Mouse (Mus musculus) 416B (cell line): ENCODE results near the gene Zc3h10.
"Not testable (repeated sequence)": the region's sequence is repeated elsewhere in the genome, so short reads cannot be mapped to it uniquely, and the experiment has no call there.

ENCODE experiments used
- DNase-seq: peaks from one replicate; pipeline ENCODE4 v3.0.0; 2011; ENCODE audit warnings: low read depth

Gene Zc3h10

GRCm38 (mm10) chr10:128524732-128525662 is 22.6 kb downstream of the Zc3h10 start:
- peak; percentile 84 for DNase-seq

DNA sequence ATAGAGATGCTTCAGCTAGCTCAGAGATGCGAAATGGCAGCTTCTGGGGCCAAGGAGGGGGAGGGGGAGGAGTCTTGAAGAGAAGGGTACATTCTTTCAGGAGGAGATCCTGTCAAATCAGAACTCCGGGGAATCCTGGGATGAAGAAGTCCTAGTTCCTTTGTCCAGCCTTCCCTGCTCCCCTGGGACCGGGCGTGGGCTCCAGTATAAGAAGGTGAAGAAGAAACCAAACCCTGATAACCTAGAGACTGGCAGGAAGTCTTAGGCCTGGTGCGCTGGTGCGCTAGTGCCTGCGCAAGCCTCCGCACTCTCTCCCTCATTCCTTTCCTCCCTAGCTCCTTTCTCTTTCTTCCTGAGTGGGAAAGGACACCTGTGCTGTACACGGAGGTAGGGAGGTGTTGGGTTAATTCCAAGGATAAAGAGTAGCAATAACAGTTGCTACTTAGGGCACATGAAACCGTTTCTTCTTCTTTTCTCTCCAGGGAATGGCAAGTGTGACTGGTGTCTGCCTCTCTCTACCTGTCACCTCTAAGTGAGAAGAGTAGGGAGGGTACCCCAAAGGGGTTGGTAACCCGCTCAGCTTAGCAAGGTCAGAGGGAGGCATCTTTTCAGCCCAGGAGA is 23.4 kb downstream of the Zc3h10 start:
- DNase-seq, result no peak

- DNase-seq, result no peak
Observed at GRCm38 (mm10) chr10:128522351-128522750, 25.2 kb downstream of the Zc3h10 start.

DNA sequence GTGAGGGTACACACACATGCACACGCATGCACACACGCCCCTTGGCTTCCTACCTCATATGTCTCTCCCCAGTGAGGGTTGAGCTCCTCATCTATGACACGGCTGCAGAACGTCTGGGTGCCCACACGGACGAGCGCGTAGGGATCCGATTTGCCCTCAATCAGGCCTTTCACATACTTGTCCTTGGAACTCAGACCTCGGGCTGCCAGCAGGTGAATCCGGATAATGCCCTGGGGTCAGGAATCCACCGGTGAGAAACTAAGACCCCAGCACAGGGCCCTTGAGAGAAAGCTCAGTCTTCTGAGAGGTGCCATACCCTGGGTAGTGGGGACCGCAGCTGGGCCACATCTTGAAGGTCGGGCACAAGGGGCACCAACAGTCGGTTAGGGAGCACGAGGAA is 27.0 kb downstream of the Zc3h10 start:
- no peak for DNase-seq

DNA sequence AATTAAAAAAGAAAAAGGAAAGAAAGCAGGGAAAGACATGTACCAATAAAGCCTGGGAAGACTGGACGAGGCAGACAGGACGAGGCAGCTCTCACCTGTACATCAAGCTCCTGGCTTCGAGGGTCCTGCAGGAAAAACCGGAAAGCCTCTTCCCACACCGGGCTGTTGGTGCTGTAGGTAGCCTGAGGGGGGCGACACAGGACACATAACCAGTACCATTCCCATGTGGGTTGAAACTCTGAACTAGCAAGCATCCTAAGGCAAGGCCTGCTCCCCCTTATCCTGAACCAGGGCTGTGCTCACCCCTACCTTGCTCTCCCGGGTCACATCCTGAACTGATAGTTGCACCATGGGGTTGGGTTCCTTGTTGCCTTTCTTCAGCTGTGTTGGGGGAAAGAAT is 28.7 kb downstream of the Zc3h10 start:
- DNase-seq, result peak; percentile 66

DNA sequence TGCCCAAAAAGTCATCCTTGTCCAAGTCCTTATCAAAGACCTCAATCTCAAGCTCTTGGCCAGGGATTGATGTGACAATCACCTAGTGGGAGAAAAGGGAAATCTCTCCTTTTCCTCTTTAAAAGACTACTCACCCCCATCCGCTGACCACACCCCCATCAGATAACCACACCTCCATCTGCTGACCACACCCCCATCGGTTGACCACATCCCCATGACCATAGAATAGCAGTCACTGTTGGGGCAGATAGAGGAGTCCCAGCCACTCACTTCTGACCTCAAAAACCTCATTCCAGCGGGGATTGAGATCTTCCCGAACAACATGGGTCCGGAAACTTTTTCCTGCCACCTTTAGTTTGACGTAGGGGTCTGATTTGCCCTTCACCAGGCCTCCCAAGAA is 30.9 kb downstream of the Zc3h10 start:
- peak; percentile 94 for DNase-seq

- DNase-seq, result no peak
Observed at GRCm38 (mm10) chr10:128516029-128516428, 31.5 kb downstream of the Zc3h10 start.

GRCm38 (mm10) chr10:128515044-128515443 is 32.5 kb downstream of the Zc3h10 start:
- no peak for DNase-seq

GRCm38 (mm10) chr10:128511761-128512160 is 35.8 kb downstream of the Zc3h10 start:
- DNase-seq, result no peak

- DNase-seq, result no peak
Observed at GRCm38 (mm10) chr10:128511189-128511588, 36.4 kb downstream of the Zc3h10 start.

DNA sequence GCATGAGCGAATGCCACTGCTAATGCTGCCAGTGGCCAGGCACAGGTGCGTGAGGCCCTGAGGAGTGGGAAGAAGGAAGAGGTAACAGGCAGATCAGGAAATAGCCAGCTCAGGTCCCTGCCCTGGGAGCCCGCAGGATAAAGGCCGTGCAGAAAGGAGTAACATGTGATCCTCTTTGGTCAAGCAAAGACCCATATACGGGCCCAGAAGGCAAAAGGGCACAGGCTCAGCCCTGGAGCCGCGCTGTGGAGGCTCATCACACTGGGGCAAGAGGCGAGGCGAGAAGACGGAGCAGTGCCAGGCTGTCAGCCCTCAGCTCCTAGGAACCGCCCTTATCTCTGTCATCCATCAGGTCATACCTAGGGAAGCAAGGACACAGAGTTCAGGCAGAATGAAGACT is 37.3 kb downstream of the Zc3h10 start:
- DNase-seq, result no peak

GRCm38 (mm10) chr10:128509831-128510230 is 37.7 kb downstream of the Zc3h10 start:
- DNase-seq, result no peak

GRCm38 (mm10) chr10:128509203-128509602 is 38.4 kb downstream of the Zc3h10 start:
- no peak for DNase-seq

DNA sequence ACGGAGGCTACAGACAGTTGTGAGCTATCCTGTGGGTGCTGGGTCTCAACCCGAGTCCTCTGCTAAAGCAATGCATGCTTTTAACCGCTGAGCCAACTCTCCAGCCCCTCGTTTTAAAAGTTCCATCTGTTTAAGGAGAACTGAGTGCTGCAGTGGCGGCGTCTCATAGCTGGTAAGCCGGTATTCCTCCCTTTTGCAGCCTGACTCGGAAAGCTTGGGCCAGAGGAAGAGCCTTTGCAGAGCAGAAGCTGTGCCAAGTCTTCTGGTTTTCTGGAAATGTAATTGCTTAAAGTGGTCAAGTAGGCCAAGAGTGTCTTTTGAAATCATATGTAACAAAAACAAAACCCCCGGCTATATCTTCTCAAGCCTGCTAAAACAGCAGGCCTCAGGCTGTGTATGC is 39.3 kb downstream of the Zc3h10 start:
- no peak for DNase-seq

DNA sequence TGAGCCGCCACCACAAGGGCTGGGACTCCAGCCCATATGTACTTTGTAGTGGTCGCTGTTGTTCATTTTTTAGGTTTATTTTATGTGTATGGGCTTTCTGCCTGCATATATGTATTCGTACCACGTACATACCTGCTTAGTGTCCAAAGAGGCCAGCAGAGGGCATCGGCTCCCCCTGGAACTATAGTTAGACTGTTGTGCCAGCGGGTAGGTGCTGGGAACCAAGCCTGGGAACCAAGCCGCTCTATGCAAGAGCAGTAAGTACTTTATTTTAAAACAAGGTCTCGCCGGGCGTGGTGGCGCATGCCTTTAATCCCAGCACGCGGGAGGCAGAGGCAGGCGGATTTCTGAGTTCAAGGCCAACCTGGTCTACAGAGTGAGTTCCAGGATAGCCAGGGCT is 41.6 kb downstream of the Zc3h10 start:
- no peak for DNase-seq

- DNase-seq, result not testable (repeated sequence)
Observed at GRCm38 (mm10) chr10:128505371-128505667, 42.3 kb downstream of the Zc3h10 start.

DNA sequence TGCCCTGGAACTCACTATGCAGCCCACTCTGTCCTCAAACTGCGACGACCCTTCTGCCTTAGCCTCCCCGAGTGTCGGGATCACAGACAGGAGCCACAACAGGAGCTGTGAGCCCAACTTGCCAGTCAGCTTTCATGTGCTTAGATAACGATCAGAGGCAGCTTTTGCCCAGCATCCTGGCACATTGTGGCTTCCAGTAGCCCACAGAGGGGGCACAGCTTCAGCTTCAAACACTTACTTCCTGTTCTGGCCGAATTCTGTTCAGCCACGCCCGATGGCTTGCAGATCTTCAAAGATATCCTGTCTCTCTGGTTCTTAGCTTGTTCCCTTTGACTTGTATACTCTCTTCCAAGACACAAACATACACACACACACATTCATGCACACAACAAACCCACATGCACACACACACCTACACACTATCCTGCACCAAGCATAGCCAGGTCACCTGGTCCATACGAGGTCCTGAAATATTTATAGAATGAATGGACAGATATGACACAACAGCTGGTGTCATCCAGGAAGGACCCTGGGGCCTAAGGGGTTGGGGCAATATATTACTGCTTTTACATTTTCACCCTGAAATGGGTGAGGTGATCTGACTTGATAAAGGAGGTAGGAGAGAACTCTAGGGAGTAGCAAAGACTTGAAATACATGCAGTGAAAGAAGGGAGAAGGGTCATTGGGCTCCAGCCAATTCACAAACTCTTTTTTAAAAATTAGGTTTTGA is 42.8 kb downstream of the Zc3h10 start:
- DNase-seq, result peak; percentile 98

DNA sequence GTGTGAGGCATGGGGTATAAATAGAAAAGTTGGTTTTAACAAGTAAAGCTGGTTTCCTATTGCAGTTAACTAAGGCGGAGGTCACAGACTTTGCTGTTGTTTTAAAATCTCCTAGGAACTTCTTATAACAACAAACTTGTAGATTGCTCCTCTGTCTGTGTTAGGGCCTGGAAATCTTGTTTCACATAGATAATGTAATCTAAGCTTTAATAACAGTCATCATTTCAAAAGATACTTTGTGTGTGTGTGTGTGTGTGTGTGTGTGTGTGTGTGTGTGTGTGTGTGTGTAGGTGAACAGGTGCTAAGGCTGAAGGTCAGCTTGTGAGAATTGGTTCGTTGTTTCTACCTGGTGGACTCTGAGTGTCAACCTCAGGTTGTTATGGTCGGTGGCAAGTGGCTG is 43.6 kb downstream of the Zc3h10 start:
- peak; percentile 41 for DNase-seq

DNA sequence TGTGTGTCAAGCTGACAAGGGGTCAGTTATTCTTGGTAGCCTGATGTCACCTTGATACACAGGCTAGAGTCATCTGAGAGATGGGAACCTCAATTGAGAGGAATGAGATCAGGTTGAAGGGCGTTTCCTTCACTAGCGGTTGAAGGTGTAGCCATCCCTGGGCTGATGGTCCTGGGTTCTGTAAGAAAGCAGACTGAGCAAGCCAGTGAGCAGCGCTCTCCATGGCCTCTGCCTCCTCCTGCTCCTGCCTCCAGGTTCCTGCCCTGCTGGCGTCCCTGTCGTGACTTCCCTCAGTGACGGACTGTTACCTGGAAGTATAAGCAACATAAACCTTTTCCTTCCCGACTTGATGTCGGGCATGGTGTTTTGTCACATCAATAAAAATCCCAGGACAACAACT is 44.0 kb downstream of the Zc3h10 start:
- no peak for DNase-seq

- peak; percentile 40 for DNase-seq
Observed at GRCm38 (mm10) chr10:128502341-128502740, 45.2 kb downstream of the Zc3h10 start.

DNA sequence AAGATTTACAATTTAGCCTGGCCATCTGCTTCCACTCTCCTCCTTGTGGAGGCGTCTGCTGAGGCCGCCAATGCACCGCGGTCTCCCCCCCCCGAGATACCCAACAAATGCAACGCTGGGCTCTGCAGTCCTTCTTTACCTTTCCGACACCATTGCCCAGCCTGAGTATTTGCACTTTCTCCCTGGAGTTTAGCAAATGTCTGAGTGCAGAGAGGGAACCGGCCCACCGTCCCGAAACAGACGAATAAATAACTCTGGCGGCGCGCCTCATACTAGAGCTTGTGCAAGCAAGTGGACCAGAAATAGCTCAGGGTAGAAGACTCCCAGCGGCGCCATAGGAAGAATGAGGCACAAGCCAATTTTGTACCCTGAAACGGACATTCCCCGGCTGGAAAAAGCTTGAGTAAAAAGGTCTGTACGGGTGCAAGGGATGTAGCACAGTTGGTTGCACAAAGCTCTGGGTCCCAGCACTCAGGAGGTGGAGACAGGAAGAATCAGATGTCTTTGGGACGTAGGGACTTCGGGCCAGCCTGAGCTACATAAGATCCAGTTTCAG is 48.4 kb downstream of the Zc3h10 start:
- peak; percentile 84 for DNase-seq

- peak; percentile 100 for DNase-seq
Observed at GRCm38 (mm10) chr10:128498590-128498989, 49.0 kb downstream of the Zc3h10 start, which contains the start of gene Myl6b. Gene Myl6b, minus strand, starts transcription at chr10:128498685.
